Mouse (Mus musculus): ENCODE measurements around the gene Yipf4. TPM values are rescaled to one million over a fixed set of nuclear protein-coding genes. Genes with fewer than 3 reads are reported as not detected.
A peak's percentile ranks its signal among the peaks of the same experiment; 100 is the strongest.
"Not testable (repeated sequence)": the region's sequence is repeated elsewhere in the genome, so short reads cannot be mapped to it uniquely, and the experiment has no call there.

Gene Yipf4
- polyA plus RNA-seq (2016; fragmentation: Nextera tagmentation; extraction: Ambion mirVana): 63.2 and 64.7 TPM in 2 replicates

GRCm38 (mm10) chr17:74489024-74489900, at the start of gene Yipf4:
TSS of gene Yipf4 (plus strand) at chr17:74489493.
- peak within 1 kb of the TSS; percentile 77 for H3K4me2 ChIP-seq
- WGBS (ENCODE audit: insufficient replicate concordance): 3% methylated on average over 58 of the region's 58 CpGs
- H3K4me1 ChIP-seq: peaks cover 19% of the 10 kb centered on the region
- H3K9me3 ChIP-seq (replicated peaks): no peaks in the 10 kb centered on the region
- peaks cover 4% of the 10 kb centered on the region; the same call in 1 of the 2 replicates for H3K27me3 ChIP-seq (replicated peaks)
- H3K9ac ChIP-seq: peak within 1 kb of the TSS; percentile 98
- peak within 1 kb of the TSS; percentile 98 for H3K27ac ChIP-seq
- peak within 1 kb of the TSS; percentile 100 for H3K4me3 ChIP-seq
- H3K36me3 ChIP-seq: peaks cover 23% of the 10 kb centered on the region
- peak; percentile 98 for ATAC-seq

- no peaks in the 10 kb centered on the region for H3K4me1 ChIP-seq
- 32% methylated on average over 5 of the region's 5 CpGs for WGBS (ENCODE audit: insufficient replicate concordance)
- ATAC-seq: no peak
- no peak overlapping the region for H3K4me2 ChIP-seq
- H3K27me3 ChIP-seq (replicated peaks): no peaks in the 10 kb centered on the region
- no peak overlapping the region for H3K27ac ChIP-seq
- no peak overlapping the region for H3K9ac ChIP-seq
- no peaks in the 10 kb centered on the region for H3K9me3 ChIP-seq (replicated peaks)
- no peak overlapping the region for H3K4me3 ChIP-seq
- no peaks in the 10 kb centered on the region for H3K36me3 ChIP-seq
Measured at GRCm38 (mm10) chr17:74440486-74440885, 48.8 kb upstream of the Yipf4 start.

GRCm38 (mm10) chr17:74449776-74450175, 39.5 kb upstream of the Yipf4 start:
- no peaks in the 10 kb centered on the region for H3K9me3 ChIP-seq (replicated peaks)
- H3K4me2 ChIP-seq: no peak overlapping the region
- no peaks in the 10 kb centered on the region for H3K4me1 ChIP-seq
- H3K36me3 ChIP-seq: no peaks in the 10 kb centered on the region
- H3K4me3 ChIP-seq: no peak overlapping the region
- ATAC-seq: no peak
- H3K27ac ChIP-seq: no peak overlapping the region
- no peaks in the 10 kb centered on the region for H3K27me3 ChIP-seq (replicated peaks)
- H3K9ac ChIP-seq: no peak overlapping the region
- WGBS (ENCODE audit: insufficient replicate concordance): 78% methylated on average over 10 of the region's 10 CpGs

GRCm38 (mm10) chr17:74453928-74454327, 35.4 kb upstream of the Yipf4 start:
- Histone ChIP-seq H3K9ac (no peak overlapping the region), H3K4me3 (no peak overlapping the region), H3K36me3 (no peaks in the 10 kb centered on the region), H3K4me1 (no peaks in the 10 kb centered on the region), H3K9me3 (replicated peaks) (no peaks in the 10 kb centered on the region), H3K4me2 (no peak overlapping the region), H3K27me3 (replicated peaks) (no peaks in the 10 kb centered on the region), H3K27ac (no peak overlapping the region)
- 53% methylated on average over 3 of the region's 3 CpGs for WGBS (ENCODE audit: insufficient replicate concordance)
- ATAC-seq: no peak

GRCm38 (mm10) chr17:74454660-74455059, 34.6 kb upstream of the Yipf4 start:
- 40% methylated on average over 1 of the region's 1 CpGs for WGBS (ENCODE audit: insufficient replicate concordance)

GRCm38 (mm10) chr17:74455426-74455825, 33.9 kb upstream of the Yipf4 start:
- Histone ChIP-seq H3K27me3 (replicated peaks) (no peaks in the 10 kb centered on the region), H3K4me3 (no peak overlapping the region), H3K4me1 (no peaks in the 10 kb centered on the region), H3K9me3 (replicated peaks) (no peaks in the 10 kb centered on the region), H3K9ac (no peak overlapping the region), H3K36me3 (no peaks in the 10 kb centered on the region), H3K4me2 (no peak overlapping the region), H3K27ac (no peak overlapping the region)
- WGBS (ENCODE audit: insufficient replicate concordance): 74% methylated on average over 4 of the region's 4 CpGs
- ATAC-seq: no peak

More at GRCm38 (mm10) chr17:74454660-74455059, 34.6 kb upstream of the Yipf4 start:
- no peak for ATAC-seq
- H3K36me3 ChIP-seq: no peaks in the 10 kb centered on the region
- H3K27ac ChIP-seq: no peak overlapping the region
- H3K9ac ChIP-seq: no peak overlapping the region
- H3K9me3 ChIP-seq (replicated peaks): no peaks in the 10 kb centered on the region
- H3K4me3 ChIP-seq: no peak overlapping the region
- H3K27me3 ChIP-seq (replicated peaks): no peaks in the 10 kb centered on the region
- H3K4me1 ChIP-seq: no peaks in the 10 kb centered on the region
- no peak overlapping the region for H3K4me2 ChIP-seq

GRCm38 (mm10) chr17:74456825-74457224, 32.5 kb upstream of the Yipf4 start:
- WGBS (ENCODE audit: insufficient replicate concordance): 85% methylated on average over 5 of the region's 5 CpGs
- Histone ChIP-seq H3K9ac (no peak overlapping the region), H3K27me3 (replicated peaks) (no peaks in the 10 kb centered on the region), H3K27ac (no peak overlapping the region), H3K9me3 (replicated peaks) (no peaks in the 10 kb centered on the region), H3K4me1 (no peaks in the 10 kb centered on the region), H3K4me3 (no peak overlapping the region), H3K36me3 (no peaks in the 10 kb centered on the region), H3K4me2 (no peak overlapping the region)
- ATAC-seq: no peak

- Histone ChIP-seq H3K4me2 (no peak overlapping the region), H3K9ac (no peak overlapping the region), H3K4me1 (no peaks in the 10 kb centered on the region), H3K27ac (no peak overlapping the region), H3K36me3 (no peaks in the 10 kb centered on the region), H3K27me3 (replicated peaks) (no peaks in the 10 kb centered on the region), H3K4me3 (no peak overlapping the region), H3K9me3 (replicated peaks) (no peaks in the 10 kb centered on the region)
- 49% methylated on average over 10 of the region's 10 CpGs for WGBS (ENCODE audit: insufficient replicate concordance)
- ATAC-seq: no peak
Measured at GRCm38 (mm10) chr17:74457972-74458677, 31.2 kb upstream of the Yipf4 start.

GRCm38 (mm10) chr17:74458711-74459408, 30.4 kb upstream of the Yipf4 start, which contains the start of gene Nlrc4:
TSS of gene Nlrc4 (minus strand) at chr17:74459142.
- WGBS (ENCODE audit: insufficient replicate concordance): 50% methylated on average over 8 of the region's 8 CpGs
- no peak within 1 kb of the TSS for H3K4me2 ChIP-seq
- H3K4me3 ChIP-seq: no peak within 1 kb of the TSS
- no peaks in the 10 kb centered on the region for H3K9me3 ChIP-seq (replicated peaks)
- no peaks in the 10 kb centered on the region for H3K36me3 ChIP-seq
- no peak for ATAC-seq
- H3K27ac ChIP-seq: no peak within 1 kb of the TSS
- H3K4me1 ChIP-seq: no peaks in the 10 kb centered on the region
- no peak within 1 kb of the TSS for H3K9ac ChIP-seq
- no peaks in the 10 kb centered on the region for H3K27me3 ChIP-seq (replicated peaks)

- Histone ChIP-seq H3K36me3 (no peaks in the 10 kb centered on the region), H3K4me1 (no peaks in the 10 kb centered on the region), H3K4me2 (no peak overlapping the region), H3K9me3 (replicated peaks) (no peaks in the 10 kb centered on the region), H3K27me3 (replicated peaks) (no peaks in the 10 kb centered on the region), H3K4me3 (no peak overlapping the region), H3K27ac (no peak overlapping the region), H3K9ac (no peak overlapping the region)
- ATAC-seq: no peak
Measured at GRCm38 (mm10) chr17:74463510-74463909, 25.8 kb upstream of the Yipf4 start.

GRCm38 (mm10) chr17:74467981-74468380, 21.3 kb upstream of the Yipf4 start:
- H3K4me2 ChIP-seq; H3K9me3 ChIP-seq (replicated peaks); H3K27me3 ChIP-seq (replicated peaks); H3K4me3 ChIP-seq; H3K36me3 ChIP-seq; H3K4me1 ChIP-seq; H3K27ac ChIP-seq; H3K9ac ChIP-seq; ATAC-seq: not testable (repeated sequence)
- WGBS (ENCODE audit: insufficient replicate concordance): 64% methylated on average over 2 of the region's 2 CpGs

GRCm38 (mm10) chr17:74470133-74470532, 19.2 kb upstream of the Yipf4 start:
- not testable (repeated sequence) for H3K27ac ChIP-seq; H3K36me3 ChIP-seq; H3K4me3 ChIP-seq; H3K9ac ChIP-seq; H3K4me1 ChIP-seq; H3K4me2 ChIP-seq; H3K27me3 ChIP-seq (replicated peaks); H3K9me3 ChIP-seq (replicated peaks); ATAC-seq
- WGBS (ENCODE audit: insufficient replicate concordance): 69% methylated on average over 6 of the region's 6 CpGs
